Mouse (Mus musculus) embryonic fibroblast, embryonic 13.5 days (primary cell): ENCODE measurements at regions not wholly inside any gene's neighbourhood (a gene's known extent, or its start where the extent isn't known, plus 50 kb on each side); places are given as distances from the start of the nearest gene placed in this dataset.

ENCODE experiments used
- CTCF ChIP-seq: IDR thresholded peaks from 2 replicates; pipeline ENCODE4 v1.5.1; 2011; ENCODE audit warnings: mild to moderate bottlenecking, control low read depth, low read length, moderate library complexity, borderline replicate concordance; ENCODE audit not compliant: insufficient read depth
- POLR2A ChIP-seq: IDR thresholded peaks from 2 replicates; pipeline ENCODE4 v1.6.1; 2011; ENCODE audit warnings: low read depth, mild to moderate bottlenecking, control low read depth, low read length, moderate library complexity

- no peak for TF ChIP-seq CTCF
- TF ChIP-seq POLR2A, result no peak
Measured at GRCm38 (mm10) chr4:89514981-89515380, 164.3 kb upstream of the Dmrta1 start.
